Mouse (Mus musculus): ENCODE data around the gene Zdhhc20.

Zdhhc20 gene

GRCm38 (mm10) chr14:57825788-57826751, 64.0 kb downstream of the Zdhhc20 start, which contains the start of the genes Ska3 and Mrpl57:
Gene Ska3 (minus strand): TSS chr14:57826185.
Gene Mrpl57 (plus strand): TSS chr14:57826234.
- peak; percentile 96 for DNase-seq (ENCODE audit: low read depth, low spot score)

GRCm38 (mm10) chr14:57820839-57821238, 69.2 kb downstream of the Zdhhc20 start:
- DNase-seq (ENCODE audit: low read depth, low spot score) = no peak

- no peak for DNase-seq (ENCODE audit: low read depth, low spot score)
These were observed 78.2 kb downstream of the Zdhhc20 start for GRCm38 (mm10) chr14:57811844-57812243.

- DNase-seq (ENCODE audit: low read depth, low spot score) = no peak
These were observed 79.2 kb downstream of the Zdhhc20 start for GRCm38 (mm10) chr14:57810886-57811285.

GRCm38 (mm10) chr14:57808558-57808957, 81.5 kb downstream of the Zdhhc20 start:
- DNase-seq (ENCODE audit: low read depth, low spot score) = no peak

GRCm38 (mm10) chr14:57803731-57804130, 86.3 kb downstream of the Zdhhc20 start:
- DNase-seq (ENCODE audit: low read depth, low spot score) = no peak

- peak; percentile 99 for DNase-seq (ENCODE audit: low read depth, low spot score)
These were observed 91.8 kb downstream of the Zdhhc20 start, which contains the start of gene Sap18 for GRCm38 (mm10) chr14:57797991-57798931. Gene Sap18 (plus strand): TSS chr14:57798180.

GRCm38 (mm10) chr14:57797551-57797950, 92.5 kb downstream of the Zdhhc20 start:
- no peak for DNase-seq (ENCODE audit: low read depth, low spot score)

- DNase-seq (ENCODE audit: low read depth, low spot score) = no peak
These were observed 98.9 kb downstream of the Zdhhc20 start for GRCm38 (mm10) chr14:57791171-57791570.

GRCm38 (mm10) chr14:57789759-57790158, 100.3 kb downstream of the Zdhhc20 start:
- no peak for DNase-seq (ENCODE audit: low read depth, low spot score)

- no peak for DNase-seq (ENCODE audit: low read depth, low spot score)
These were observed 100.8 kb downstream of the Zdhhc20 start for GRCm38 (mm10) chr14:57789311-57789710.

GRCm38 (mm10) chr14:57787406-57787805, 102.7 kb downstream of the Zdhhc20 start:
- no peak for DNase-seq (ENCODE audit: low read depth, low spot score)
